Mouse (Mus musculus): ENCODE data around the gene Rexo4.

- no peak for TF ChIP-seq CTCF (IDR thresholded peaks at IDR 0.05; ENCODE audit: low read depth, low read length)
- TF ChIP-seq POLR2A (IDR thresholded peaks at IDR 0.05; ENCODE audit: borderline replicate concordance, low read depth, low read length) = no peak
Measured at GRCm38 (mm10) chr2:26912253-26912770, 51.9 kb downstream of the Rexo4 start.

Measured in bone marrow macrophage, adult 2 months (primary cell).